Mouse (Mus musculus) ES-E14 (cell line): ENCODE results near the gene Spag5. TPM values are rescaled to one million over a fixed set of nuclear protein-coding genes. Genes with fewer than 3 reads are reported as not detected.

Experiments used
- DNase-seq: peaks from one replicate; pipeline ENCODE4 v3.0.0-alpha.2; 2013; ENCODE audit warnings: low read depth, low spot score
- H3K27ac ChIP-seq: 2 replicates; pipeline ENCODE4 v1.5.1; 2012; ENCODE audit warnings: low read depth, mild to moderate bottlenecking, low read length, moderate library complexity, mixed read lengths; ENCODE audit not compliant: poor library complexity, insufficient read depth, severe bottlenecking
- H3K36me3 ChIP-seq: 2 replicates; pipeline ENCODE4 v1.6.1; 2012; ENCODE audit warnings: mild to moderate bottlenecking, low read length, moderate library complexity, mixed read lengths; ENCODE audit not compliant: control insufficient read depth, poor library complexity, insufficient read depth, severe bottlenecking
- H3K4me1 ChIP-seq, 2 experiments: fragments of 150-350 bp in 1 of 2; sonication (generic) in 1 of 2; 2 replicates each; pipeline ENCODE4 v1.6.1; 2012; ENCODE audit warnings: low read length in 2 of 2, mild to moderate bottlenecking in 1 of 2, mixed read lengths in 1 of 2; ENCODE audit not compliant: control insufficient read depth in 2 of 2, insufficient read depth in 2 of 2, poor library complexity in 1 of 2
- H3K4me3 ChIP-seq, 2 experiments: fragments of 150-350 bp in 1 of 2; sonication (generic) in 1 of 2; 2 replicates each; pipeline ENCODE4 v1.5.1; 2012; ENCODE audit warnings: low read length in 2 of 2, low read depth in 1 of 2, mild to moderate bottlenecking in 1 of 2, mixed read lengths in 1 of 2; ENCODE audit not compliant: insufficient read depth in 1 of 2, poor library complexity in 1 of 2, severe bottlenecking in 1 of 2
- H3K9ac ChIP-seq: 2 replicates; pipeline ENCODE4 v1.6.1; 2012; ENCODE audit warnings: low read depth, mild to moderate bottlenecking, low read length, mixed read lengths; ENCODE audit not compliant: poor library complexity, insufficient read depth, severe bottlenecking
- H3K9me3 ChIP-seq: fragments of 150-350 bp; sonication (generic); 2 replicates; pipeline ENCODE4 v1.6.1; 2012; ENCODE audit warnings: low read depth, mild to moderate bottlenecking, low read length; ENCODE audit not compliant: control insufficient read depth, insufficient read depth
- CHD2 ChIP-seq: IDR thresholded peaks from 2 replicates; pipeline ENCODE4 v1.6.1; 2014; ENCODE audit warnings: mild to moderate bottlenecking, low read depth, low read length, inconsistent platforms
- HCFC1 ChIP-seq: IDR thresholded peaks from 2 replicates; pipeline ENCODE4 v1.6.1; 2012; ENCODE audit warnings: low read length, inconsistent platforms, borderline replicate concordance; ENCODE audit not compliant: insufficient read depth
- MAFK ChIP-seq: IDR thresholded peaks from 2 replicates; pipeline ENCODE4 v1.6.1; 2014; ENCODE audit warnings: mild to moderate bottlenecking, low read depth, low read length, inconsistent platforms; ENCODE audit not compliant: insufficient read depth
- ZC3H11A ChIP-seq: IDR thresholded peaks from 2 replicates; pipeline ENCODE4 v1.6.1; 2012; ENCODE audit warnings: low read depth, mild to moderate bottlenecking, inconsistent platforms, low read length, borderline replicate concordance
- ZNF384 ChIP-seq: IDR thresholded peaks from 2 replicates; pipeline ENCODE4 v1.6.1; 2012; ENCODE audit warnings: low read depth, low read length, inconsistent platforms
- in situ Hi-C, 2 experiments: fragments of 600-800 bp; cut with MboI; formaldehyde crosslinking; loops; one replicate each; pipeline ENCODE4 v1.15.1; 2025; ENCODE audit warnings: low sequenced_read_pairs in 2 of 2, inconsistent platforms in 1 of 2; ENCODE audit not compliant: unreplicated experiment in 2 of 2
- total RNA-seq: library from RNA; depleted of rRNA; stranded (reverse); fragments of 300-350 nt; gene quantifications from 2 replicates; pipeline ENCODE4 v1.2.3, GENCODE M21; 2012; rRNA removed

Spag5 gene
- total RNA-seq, 1 experiment, result 58.2 TPM

- H3K4me1 ChIP-seq, result peaks cover 3 to 11% of the 10 kb centered on the region in 2 experiments
- H3K9ac ChIP-seq, result no peak overlapping the region
- TF ChIP-seq HCFC1, result no peak
- TF ChIP-seq ZNF384, result no peak
- no peak for TF ChIP-seq CHD2
- TF ChIP-seq ZC3H11A, result no peak
- TF ChIP-seq MAFK, result no peak
- H3K4me3 ChIP-seq, result no peak overlapping the region
- no peak overlapping the region for H3K27ac ChIP-seq
- in situ Hi-C loops, result no loop called here
- DNase-seq, result no peak
- H3K9me3 ChIP-seq, result no peaks in the 10 kb centered on the region
- no peaks in the 10 kb centered on the region for H3K36me3 ChIP-seq
These were observed 66.3 kb downstream of the Spag5 start for GRCm38 (mm10) chr11:78367456-78368225.

- Histone ChIP-seq H3K27ac (no peak overlapping the region), H3K4me1 (peaks cover 3 to 11% of the 10 kb centered on the region in 2 experiments), H3K36me3 (no peaks in the 10 kb centered on the region), H3K9me3 (no peaks in the 10 kb centered on the region), H3K4me3 (no peak overlapping the region), H3K9ac (no peak overlapping the region)
- TF ChIP-seq ZNF384 (no peak), MAFK (peak; percentile 82)
- no peak for DNase-seq
- in situ Hi-C loops, result no loop called here
These were observed 69.1 kb downstream of the Spag5 start for GRCm38 (mm10) chr11:78370389-78370788.

- no peak for TF ChIP-seq MAFK
- no peak for TF ChIP-seq CHD2
- TF ChIP-seq HCFC1, result no peak
- TF ChIP-seq ZNF384, result no peak
- TF ChIP-seq ZC3H11A, result no peak
- Histone ChIP-seq H3K4me3 (no peak overlapping the region), H3K36me3 (no peaks in the 10 kb centered on the region), H3K9ac (no peak overlapping the region), H3K4me1 (peaks cover 3 to 11% of the 10 kb centered on the region in 2 experiments), H3K9me3 (no peaks in the 10 kb centered on the region), H3K27ac (no peak overlapping the region)
- DNase-seq, result no peak
- in situ Hi-C loops, result no loop called here
These were observed 70.4 kb downstream of the Spag5 start for GRCm38 (mm10) chr11:78371711-78372110.

Other genes starting within 250 kb of the Spag5 start
- 29.6 and 33.5 TPM in 2 replicates for gene Eral1, start 221.1 kb upstream of the Spag5 start, total RNA-seq
- gene Fam222b, start 206.9 kb upstream of the Spag5 start, total RNA-seq, result 8.9 and 11.7 TPM in 2 replicates
- 74.4 and 78.2 TPM in 2 replicates for gene Traf4, start 135.9 kb upstream of the Spag5 start, total RNA-seq
- 15.3 and 25.4 TPM in 2 replicates for gene Nek8, start 124.9 kb upstream of the Spag5 start, total RNA-seq
- 75.6 and 78.6 TPM in 2 replicates for gene Tlcd1, start 124.8 kb upstream of the Spag5 start, total RNA-seq
- 2,611 and 2,664 TPM in 2 replicates for gene Rpl23a, start 117.9 kb upstream of the Spag5 start, total RNA-seq
- 33.8 and 36.1 TPM in 2 replicates for gene Rab34, start 113.1 kb upstream of the Spag5 start, total RNA-seq
- gene Proca1, start 108.1 kb upstream of the Spag5 start, total RNA-seq, result 0.80 and 1.1 TPM in 2 replicates
- gene Sdf2, start 55.8 kb upstream of the Spag5 start, total RNA-seq, result 81.3 and 123 TPM in 2 replicates
- gene Supt6, start 55.5 kb upstream of the Spag5 start, total RNA-seq, result 60.6 and 63.0 TPM in 2 replicates
- 210 and 285 TPM in 2 replicates for gene 2610507B11Rik, start 39.8 kb upstream of the Spag5 start, total RNA-seq
- gene BC030499, start 10.7 kb upstream of the Spag5 start, total RNA-seq, result 2.0 TPM in 2 replicates
- gene Aldoc, start 21.4 kb downstream of the Spag5 start, total RNA-seq, result 5.0 and 9.8 TPM in 2 replicates
- gene Pigs, start 26.9 kb downstream of the Spag5 start, total RNA-seq, result 45.7 and 78.9 TPM in 2 replicates
- 22.2 and 24.5 TPM in 2 replicates for gene Unc119, start 42.0 kb downstream of the Spag5 start, total RNA-seq
- not detected in 2 replicates for gene Foxn1, start 85.0 kb downstream of the Spag5 start, total RNA-seq
- 0.13 TPM in 1 of 2 replicates, not detected in the other for gene Slc13a2, start 120.7 kb downstream of the Spag5 start, total RNA-seq
- gene Slc46a1, start 164.2 kb downstream of the Spag5 start, total RNA-seq, result 21.4 and 29.0 TPM in 2 replicates
- gene Sarm1, start 196.2 kb downstream of the Spag5 start, total RNA-seq, result 3.7 and 5.0 TPM in 2 replicates
- gene Vtn, start 197.6 kb downstream of the Spag5 start, total RNA-seq, result 0.26 TPM in 1 of 2 replicates, not detected in the other
- gene Sebox, start 201.9 kb downstream of the Spag5 start, total RNA-seq, result 0.31 and 0.32 TPM in 2 replicates
- gene Tmem199, start 210.6 kb downstream of the Spag5 start, total RNA-seq, result 73.1 and 73.8 TPM in 2 replicates
- 88.3 and 88.5 TPM in 2 replicates for gene Poldip2, start 210.7 kb downstream of the Spag5 start, total RNA-seq
- gene Tnfaip1, start 234.8 kb downstream of the Spag5 start, total RNA-seq, result 18.0 and 28.3 TPM in 2 replicates
- 45.8 and 59.2 TPM in 2 replicates for gene Ift20, start 234.8 kb downstream of the Spag5 start, total RNA-seq
- gene Tmem97, start 249.2 kb downstream of the Spag5 start, total RNA-seq, result 248 and 312 TPM in 2 replicates